Mouse (Mus musculus) hindlimb bud, embryonic 11.5 days (tissue): ENCODE measurements around the gene Ehd2.

Experiments used
- DNase-seq: peaks from one replicate; pipeline ENCODE4 v3.0.0-alpha.2; 2012; ENCODE audit warnings: low read depth, low spot score; ENCODE audit errors: extremely low spot score

Gene Ehd2

GRCm38 (mm10) chr7:15975904-15976303, 8.5 kb upstream of the Ehd2 start:
- no peak for DNase-seq

GRCm38 (mm10) chr7:15975451-15975850, 8.1 kb upstream of the Ehd2 start:
- no peak for DNase-seq

- DNase-seq = no peak
These were observed 7.3 kb upstream of the Ehd2 start for GRCm38 (mm10) chr7:15974712-15975111.

GRCm38 (mm10) chr7:15972247-15972646, 4.9 kb upstream of the Ehd2 start:
- DNase-seq = no peak

- no peak for DNase-seq
These were observed 2.3 kb upstream of the Ehd2 start for GRCm38 (mm10) chr7:15969674-15970073.

GRCm38 (mm10) chr7:15968322-15968721, 955 bp upstream of the Ehd2 start:
- no peak for DNase-seq

GRCm38 (mm10) chr7:15966489-15966888, 878 bp downstream of the Ehd2 start:
- DNase-seq = no peak

GRCm38 (mm10) chr7:15963798-15964652, 3.3 kb downstream of the Ehd2 start:
- DNase-seq = no peak

GRCm38 (mm10) chr7:15962311-15963288, 4.8 kb downstream of the Ehd2 start:
- no peak for DNase-seq

- no peak for DNase-seq
These were observed 5.6 kb downstream of the Ehd2 start for GRCm38 (mm10) chr7:15961798-15962197.

GRCm38 (mm10) chr7:15961239-15961638, 6.1 kb downstream of the Ehd2 start:
- no peak for DNase-seq

GRCm38 (mm10) chr7:15960691-15961090, 6.7 kb downstream of the Ehd2 start:
- no peak for DNase-seq

GRCm38 (mm10) chr7:15956143-15956542, 11.2 kb downstream of the Ehd2 start:
- no peak for DNase-seq

- no peak for DNase-seq
These were observed 11.9 kb downstream of the Ehd2 start for GRCm38 (mm10) chr7:15955509-15955908.

GRCm38 (mm10) chr7:15954978-15955443, 12.4 kb downstream of the Ehd2 start:
- no peak for DNase-seq

- DNase-seq = no peak
These were observed 12.9 kb downstream of the Ehd2 start for GRCm38 (mm10) chr7:15954436-15954835.

- no peak for DNase-seq
These were observed 13.9 kb downstream of the Ehd2 start for GRCm38 (mm10) chr7:15953307-15954074.

GRCm38 (mm10) chr7:15952416-15952815, 15.0 kb downstream of the Ehd2 start:
- no peak for DNase-seq

GRCm38 (mm10) chr7:15950008-15950407, 17.4 kb downstream of the Ehd2 start:
- no peak for DNase-seq

GRCm38 (mm10) chr7:15949216-15949790, 18.1 kb downstream of the Ehd2 start:
- no peak for DNase-seq
